Mouse (Mus musculus) right cerebral cortex, postnatal 14 days (tissue): ENCODE results near the gene Wfdc1.

Experiments
- DNase-seq: peaks from one replicate; pipeline ENCODE4 v3.0.0; 2022

The Wfdc1 gene

DNA sequence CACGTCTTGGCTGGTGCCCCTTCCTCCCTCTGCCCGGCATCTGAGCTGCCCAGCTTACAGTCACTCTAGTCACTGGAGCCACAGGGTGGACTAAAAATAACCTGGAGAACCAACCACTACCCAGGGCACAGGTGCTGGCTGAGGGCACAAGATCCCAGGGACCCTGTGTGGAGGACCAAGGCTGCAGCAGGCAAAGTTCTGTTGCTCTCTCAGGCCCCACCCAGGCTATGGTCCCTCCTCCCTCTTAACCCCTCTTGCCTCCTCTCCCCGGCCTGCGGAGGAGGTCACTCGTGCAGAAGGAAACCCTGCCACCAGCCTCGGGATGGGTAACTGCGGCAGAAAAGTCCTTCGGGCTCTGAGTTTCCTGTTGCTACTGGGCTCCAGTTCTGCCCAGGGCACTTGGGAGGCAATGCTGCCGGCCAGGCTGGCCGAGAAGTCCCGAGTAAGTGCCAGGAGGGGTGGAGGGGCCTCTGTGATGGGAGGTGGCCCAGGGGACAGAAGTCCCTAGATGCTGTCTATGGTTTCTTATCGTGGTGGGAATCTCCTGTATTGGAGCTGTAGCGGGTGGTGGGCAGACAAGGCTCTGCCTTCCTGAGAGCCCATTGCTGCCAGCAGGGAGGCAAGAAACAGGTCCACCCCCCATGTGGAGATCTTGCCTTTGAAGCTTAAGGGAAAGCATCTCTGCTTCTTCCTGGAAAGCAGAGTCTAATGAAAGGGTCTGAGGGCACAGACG lies at the start of gene Wfdc1:
Gene Wfdc1, plus strand, starts transcription at position 147 of the 733 bp plus-strand sequence.
- DNase-seq, result no peak

DNA sequence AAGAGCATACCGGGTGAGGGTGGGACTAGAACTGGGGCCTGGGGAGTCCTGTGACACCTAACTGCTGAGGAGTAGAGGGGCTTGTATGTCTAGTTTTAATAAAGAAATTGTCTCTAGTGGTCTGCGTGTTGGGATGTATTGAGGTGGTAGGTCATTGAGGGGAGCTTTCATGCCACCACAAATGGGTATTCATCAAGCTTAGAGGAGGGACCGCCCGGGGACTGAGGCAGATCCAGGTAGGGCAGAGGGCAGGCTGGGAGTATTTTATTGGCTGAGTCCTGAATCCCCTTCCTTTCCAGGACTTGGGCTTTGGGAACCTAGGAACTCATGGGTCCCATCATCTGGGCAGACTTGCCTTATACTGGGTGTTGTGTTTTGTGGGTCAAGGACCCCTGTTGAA lies 49.4 kb upstream of the Wfdc1 start:
- DNase-seq, result no peak

DNA sequence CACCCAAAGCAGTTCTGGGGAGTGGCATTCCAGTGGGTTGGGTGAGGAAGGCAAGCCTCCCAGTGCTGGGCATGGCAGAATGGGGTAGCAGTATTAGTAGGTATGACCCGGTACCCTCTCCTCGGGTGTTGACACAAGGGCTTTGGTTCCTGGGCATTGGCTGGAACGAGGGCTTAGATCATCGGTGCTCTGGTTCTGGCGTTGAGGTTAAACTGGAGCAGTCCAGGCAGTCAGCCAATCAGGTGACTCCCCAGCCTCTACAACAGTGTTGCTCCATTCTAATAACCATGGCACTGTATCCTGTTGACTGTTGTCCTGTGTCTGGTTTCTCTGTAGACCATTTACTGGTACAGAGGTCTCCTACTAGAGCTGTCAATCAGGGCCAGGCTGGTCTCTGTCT lies 48.6 kb upstream of the Wfdc1 start:
- no peak for DNase-seq

GRCm38 (mm10) chr8:119618887-119619286 lies 47.3 kb upstream of the Wfdc1 start:
- DNase-seq, result no peak

GRCm38 (mm10) chr8:119620116-119620840 lies 45.9 kb upstream of the Wfdc1 start:
- DNase-seq, result no peak

- no peak for DNase-seq
Observed at GRCm38 (mm10) chr8:119620848-119621465, 45.2 kb upstream of the Wfdc1 start.

- no peak for DNase-seq
Observed at GRCm38 (mm10) chr8:119622555-119622954, 43.6 kb upstream of the Wfdc1 start.

GRCm38 (mm10) chr8:119623061-119623460 lies 43.1 kb upstream of the Wfdc1 start:
- DNase-seq, result no peak

DNA sequence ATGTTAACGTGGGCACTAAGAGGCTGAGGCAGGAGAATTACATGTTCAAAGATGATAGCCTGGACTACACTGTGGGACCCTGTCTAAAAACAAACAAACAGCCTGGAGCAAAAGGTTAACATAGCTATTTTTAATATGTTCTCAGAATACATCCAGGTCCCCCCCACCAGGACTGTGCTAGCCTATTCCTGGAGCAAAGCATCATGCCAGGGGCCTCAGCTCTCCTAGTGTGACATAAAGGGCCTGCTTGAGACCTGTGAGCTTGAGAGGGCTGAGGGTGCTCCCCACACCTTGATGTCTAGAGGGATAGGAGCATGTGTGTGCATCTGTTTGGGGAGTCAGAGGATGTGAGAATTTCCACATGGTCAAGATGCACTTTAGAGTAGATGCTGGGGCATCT lies 42.4 kb upstream of the Wfdc1 start:
- DNase-seq, result no peak

DNA sequence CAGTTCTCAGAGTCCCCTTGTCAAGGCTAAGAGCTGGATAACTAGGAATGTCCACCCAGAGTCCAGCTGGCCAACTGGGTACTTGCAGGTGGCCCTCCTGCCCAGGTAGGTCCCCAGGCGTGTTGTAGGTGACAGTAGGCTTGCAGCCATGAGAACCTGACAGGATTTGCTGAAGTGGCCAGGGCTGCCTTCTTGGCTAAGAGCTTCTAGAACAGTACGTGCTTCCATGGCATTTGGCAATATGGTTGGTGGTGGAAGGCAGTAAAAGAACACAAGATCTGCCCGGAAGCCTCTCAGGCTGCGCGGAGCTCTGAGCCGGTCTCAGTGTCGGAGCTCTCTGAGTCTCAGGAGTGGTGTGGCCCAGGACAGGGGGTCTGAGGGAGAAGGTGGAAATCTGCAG lies 41.2 kb upstream of the Wfdc1 start:
- DNase-seq, result no peak

GRCm38 (mm10) chr8:119625788-119626187 lies 40.4 kb upstream of the Wfdc1 start:
- no peak for DNase-seq

DNA sequence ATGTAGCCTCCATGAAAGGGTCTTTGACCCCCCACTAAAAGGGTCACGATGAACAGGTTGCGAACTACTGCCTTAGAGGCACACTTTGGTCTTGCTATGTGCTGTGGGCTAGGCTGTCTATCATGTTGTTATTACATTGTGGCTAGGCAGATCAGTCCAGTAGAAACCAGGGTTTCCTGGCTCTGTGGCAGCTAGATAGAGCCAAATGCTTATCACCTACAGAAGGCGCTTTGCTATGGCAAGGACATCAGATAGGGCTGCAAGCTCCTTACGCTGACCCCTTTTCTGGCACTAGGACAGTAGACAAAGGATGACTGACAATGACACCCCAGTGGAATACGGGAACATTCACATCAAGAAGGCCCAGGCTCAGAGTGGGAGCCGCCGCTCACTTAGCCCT lies 39.0 kb upstream of the Wfdc1 start:
- DNase-seq, result no peak

- DNase-seq, result no peak
Observed at GRCm38 (mm10) chr8:119627613-119628359, 38.4 kb upstream of the Wfdc1 start.

- DNase-seq, result no peak
Observed at GRCm38 (mm10) chr8:119630841-119631240, 35.3 kb upstream of the Wfdc1 start.

DNA sequence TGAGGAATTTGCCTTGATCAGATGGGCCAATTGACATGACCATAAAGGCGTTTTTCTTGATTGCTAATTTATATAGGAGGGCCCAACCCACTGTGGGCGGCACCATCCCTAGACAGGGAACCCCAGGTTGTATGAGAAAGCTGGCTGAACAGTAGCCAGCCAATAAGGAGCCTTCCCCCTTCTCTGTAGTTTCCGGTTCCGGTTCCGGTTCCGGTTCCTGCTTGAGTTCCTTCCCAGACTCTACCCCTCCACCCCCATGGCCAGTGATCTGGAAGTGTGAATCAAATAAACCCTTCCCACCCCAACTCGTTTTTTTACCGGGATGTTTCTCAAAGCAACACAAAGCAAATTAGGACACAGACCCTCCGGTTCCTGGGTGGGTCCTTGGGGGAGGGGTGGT lies 33.9 kb upstream of the Wfdc1 start:
- no peak for DNase-seq

GRCm38 (mm10) chr8:119632909-119633308 lies 33.3 kb upstream of the Wfdc1 start:
- DNase-seq, result no peak

DNA sequence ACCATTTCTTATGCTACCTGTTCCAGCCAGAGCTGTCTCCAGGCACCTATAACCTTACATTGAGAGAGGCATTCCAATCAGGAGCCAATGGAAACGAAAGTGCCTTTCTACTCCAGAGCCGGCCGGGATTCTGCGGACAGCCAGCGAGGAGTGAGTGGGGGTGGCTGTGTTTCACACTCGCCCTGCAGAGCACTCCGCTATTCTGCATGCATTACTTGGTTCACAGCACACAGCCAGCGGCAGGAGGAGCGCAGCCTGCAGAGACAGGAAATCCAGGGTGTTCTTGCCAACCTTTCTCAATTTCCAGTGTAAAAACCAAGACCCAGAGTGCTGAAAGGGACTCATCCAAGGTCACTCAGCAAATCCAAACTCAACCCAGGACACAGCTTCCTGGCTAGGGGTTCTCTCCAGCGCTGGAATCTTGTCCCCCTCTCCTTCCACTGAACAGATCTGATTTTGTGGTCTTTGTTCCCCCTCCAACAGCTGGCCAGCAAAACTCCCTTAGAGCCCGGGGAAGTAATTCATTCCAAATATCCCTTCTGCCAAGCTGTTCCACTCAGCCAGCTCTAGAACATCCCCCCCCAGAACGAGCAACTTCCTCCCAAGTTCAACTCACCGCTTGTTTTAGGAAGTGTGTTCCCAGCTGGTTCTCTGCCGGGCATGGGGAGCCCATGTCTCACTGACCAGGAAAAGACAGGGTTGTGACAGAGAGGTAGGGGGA lies 31.4 kb upstream of the Wfdc1 start:
- DNase-seq, result no peak

DNA sequence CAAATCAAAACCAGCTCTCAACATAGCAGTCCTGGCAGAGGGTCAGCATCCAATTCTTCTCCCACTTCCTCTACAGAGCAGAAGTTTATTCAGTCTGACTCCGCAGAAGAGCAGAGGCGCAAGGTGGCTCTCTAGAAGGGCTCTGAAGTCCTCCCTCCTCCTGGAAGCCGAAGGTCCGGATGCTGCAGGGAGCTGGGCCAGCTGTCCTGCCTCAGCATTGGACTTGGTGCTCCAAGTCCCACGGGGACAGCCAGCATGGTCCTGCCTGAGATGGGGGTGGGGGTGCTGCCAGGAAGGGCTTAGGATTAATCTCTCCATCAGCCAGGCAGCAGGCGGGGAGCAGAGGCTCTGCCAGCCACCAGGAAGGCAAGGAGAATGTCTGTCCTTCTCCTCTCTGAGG lies 30.8 kb upstream of the Wfdc1 start, which contains the start of gene Kcng4:
Gene Kcng4, minus strand, starts transcription at position 303 of the 400 bp plus-strand sequence.
- DNase-seq, result no peak

DNA sequence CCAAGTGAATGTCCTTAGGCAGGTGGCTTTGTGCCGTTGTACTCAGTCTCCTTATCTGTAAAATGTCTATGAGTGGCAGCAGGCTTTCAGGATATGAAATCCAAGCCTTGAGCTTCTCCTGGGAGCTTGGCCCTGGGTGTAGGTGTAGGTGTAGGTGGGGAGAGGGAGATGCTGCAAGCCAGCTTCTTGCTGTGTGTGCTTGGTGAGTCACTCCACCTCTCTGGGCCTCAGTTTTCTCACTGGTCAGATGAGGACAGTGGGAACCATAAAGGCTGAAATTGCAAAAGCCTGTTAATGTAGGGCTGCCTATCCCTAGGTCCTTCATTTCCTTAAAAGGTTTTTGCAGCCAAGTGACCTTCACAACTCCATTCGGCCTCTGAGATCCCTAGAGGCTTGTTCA lies 30.2 kb upstream of the Wfdc1 start:
- DNase-seq, result no peak

DNA sequence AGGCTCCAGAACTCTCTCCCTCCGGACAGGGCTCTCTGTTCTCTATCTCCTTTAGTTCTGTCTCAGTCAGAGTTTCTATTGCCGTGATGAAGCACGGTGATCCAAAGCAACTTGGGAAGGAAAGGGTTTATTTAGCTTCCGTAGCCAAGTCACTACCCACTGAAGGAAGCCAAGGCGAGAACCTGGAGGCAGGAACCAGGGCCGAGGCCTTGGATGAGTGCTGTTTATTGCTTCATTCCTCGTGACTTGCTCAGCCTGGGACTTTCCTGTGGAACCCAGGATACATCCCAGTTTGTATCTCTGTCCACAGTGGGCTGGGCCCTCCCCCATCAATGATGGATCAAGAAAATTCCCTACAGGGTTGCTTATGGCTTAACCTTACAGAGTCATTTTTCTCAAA lies 29.4 kb upstream of the Wfdc1 start:
- DNase-seq, result no peak

- no peak for DNase-seq
Observed at GRCm38 (mm10) chr8:119637381-119637780, 28.8 kb upstream of the Wfdc1 start.

GRCm38 (mm10) chr8:119638261-119638660 lies 27.9 kb upstream of the Wfdc1 start:
- no peak for DNase-seq

GRCm38 (mm10) chr8:119639798-119640197 lies 26.4 kb upstream of the Wfdc1 start:
- no peak for DNase-seq
